Mouse (Mus musculus) neural tube, embryonic 12.5 days (tissue): Measurements from ENCODE around the gene Cntnap4. TPM values are rescaled to one million over a fixed set of nuclear protein-coding genes. Genes with fewer than 3 reads are reported as not detected.

ENCODE experiments used
- ATAC-seq: fragments of 200-750 bp; cut with Nextera tagmentation; 2 replicates; pipeline ENCODE4 v1.8.0; 2017; ENCODE audit warnings: low read depth, mild to moderate bottlenecking, moderate TSS enrichment, moderate library complexity; ENCODE audit not compliant: low FRiP score
- H3K27ac ChIP-seq: fragments of 300-500 bp; sonication (generic); 2 replicates; pipeline ENCODE4 v1.5.1; 2016
- H3K27me3 ChIP-seq: fragments of 300-500 bp; sonication (generic); replicated peaks from 2 replicates; pipeline ENCODE4 v1.6.1; 2016; ENCODE audit warnings: mild to moderate bottlenecking
- H3K36me3 ChIP-seq: fragments of 300-500 bp; sonication (generic); 2 replicates; pipeline ENCODE4 v1.6.1; 2016; ENCODE audit warnings: mild to moderate bottlenecking
- H3K4me1 ChIP-seq: fragments of 300-500 bp; sonication (generic); 2 replicates; pipeline ENCODE4 v1.6.1; 2016
- H3K4me2 ChIP-seq: fragments of 300-500 bp; sonication (generic); replicated peaks from 2 replicates; pipeline ENCODE4 v1.6.1; 2016; ENCODE audit warnings: mild to moderate bottlenecking
- H3K4me3 ChIP-seq: fragments of 300-500 bp; sonication (generic); 2 replicates; pipeline ENCODE4 v1.5.1; 2016
- H3K9ac ChIP-seq: fragments of 300-500 bp; sonication (generic); 2 replicates; pipeline ENCODE4 v1.6.1; 2016; ENCODE audit warnings: mild to moderate bottlenecking
- H3K9me3 ChIP-seq: fragments of 300-500 bp; sonication (generic); 2 replicates; pipeline ENCODE4 v1.6.1; 2016; ENCODE audit warnings: mild to moderate bottlenecking
- WGBS: fragments of 180-500 bp; shearing (Covaris S2); methylation state at CpG from one replicate; pipeline ENCODE4 v1.1.7; 2016; 5-methylcytosine and 5-hydroxymethylcytosine counted together
- polyA plus RNA-seq: library from polyadenylated mRNA; unstranded; fragments of >200 nt; fragmentation: Nextera tagmentation; extraction: Ambion mirVana; gene quantifications from 2 replicates; pipeline ENCODE4 v1.2.1, GENCODE M21; 2016

Cntnap4 gene
- polyA plus RNA-seq, 1 experiment from 2014 or later, result 5.3 TPM

- Histone ChIP-seq H3K27ac (no peak overlapping the region), H3K36me3 (no peaks in the 10 kb centered on the region), H3K4me3 (no peak overlapping the region), H3K9ac (no peak overlapping the region), H3K4me2 (no peak overlapping the region), H3K27me3 (no peaks in the 10 kb centered on the region), H3K4me1 (no peaks in the 10 kb centered on the region), H3K9me3 (no peaks in the 10 kb centered on the region)
- WGBS, result 88% methylated on average over 7 of the region's 7 CpGs
- no peak for ATAC-seq
Observed at GRCm38 (mm10) chr8:112628791-112629190, 58.9 kb downstream of the Cntnap4 start.

GRCm38 (mm10) chr8:112652657-112653056 is 82.8 kb downstream of the Cntnap4 start:
- no peaks in the 10 kb centered on the region for H3K9me3 ChIP-seq

GRCm38 (mm10) chr8:112653276-112653675 is 83.4 kb downstream of the Cntnap4 start:
- H3K4me2 ChIP-seq, result no peak overlapping the region
- no peak for ATAC-seq
- no peak overlapping the region for H3K4me3 ChIP-seq
- no peaks in the 10 kb centered on the region for H3K9me3 ChIP-seq
- H3K9ac ChIP-seq, result no peak overlapping the region
- 96% methylated on average over 1 of the region's 1 CpGs for WGBS
- no peaks in the 10 kb centered on the region for H3K4me1 ChIP-seq
- no peaks in the 10 kb centered on the region for H3K27me3 ChIP-seq
- no peak overlapping the region for H3K27ac ChIP-seq
- no peaks in the 10 kb centered on the region for H3K36me3 ChIP-seq

More at GRCm38 (mm10) chr8:112652657-112653056, 82.8 kb downstream of the Cntnap4 start:
- Histone ChIP-seq H3K27me3 (no peaks in the 10 kb centered on the region), H3K27ac (no peak overlapping the region), H3K4me1 (no peaks in the 10 kb centered on the region), H3K4me3 (no peak overlapping the region), H3K4me2 (no peak overlapping the region), H3K36me3 (no peaks in the 10 kb centered on the region), H3K9ac (no peak overlapping the region)
- 93% methylated on average over 4 of the region's 4 CpGs for WGBS
- ATAC-seq, result no peak

GRCm38 (mm10) chr8:112653994-112654393 is 84.2 kb downstream of the Cntnap4 start:
- 80% methylated on average over 3 of the region's 3 CpGs for WGBS

GRCm38 (mm10) chr8:112664067-112664466 is 94.2 kb downstream of the Cntnap4 start:
- 58% methylated on average over 3 of the region's 3 CpGs for WGBS
- no peak for ATAC-seq

More at GRCm38 (mm10) chr8:112653994-112654393, 84.2 kb downstream of the Cntnap4 start:
- Histone ChIP-seq H3K9ac (no peak overlapping the region), H3K4me3 (no peak overlapping the region), H3K27me3 (no peaks in the 10 kb centered on the region), H3K27ac (no peak overlapping the region), H3K9me3 (no peaks in the 10 kb centered on the region), H3K4me2 (no peak overlapping the region), H3K4me1 (no peaks in the 10 kb centered on the region), H3K36me3 (no peaks in the 10 kb centered on the region)
- no peak for ATAC-seq

GRCm38 (mm10) chr8:112674671-112675070 is 104.8 kb downstream of the Cntnap4 start:
- Histone ChIP-seq H3K9ac (no peak overlapping the region), H3K27me3 (no peaks in the 10 kb centered on the region), H3K36me3 (no peaks in the 10 kb centered on the region), H3K9me3 (no peaks in the 10 kb centered on the region), H3K4me2 (no peak overlapping the region), H3K4me3 (no peak overlapping the region), H3K27ac (no peak overlapping the region), H3K4me1 (no peaks in the 10 kb centered on the region)
- 74% methylated on average over 1 of the region's 1 CpGs for WGBS
- ATAC-seq, result no peak

More at GRCm38 (mm10) chr8:112664067-112664466, 94.2 kb downstream of the Cntnap4 start:
- no peaks in the 10 kb centered on the region for H3K9me3 ChIP-seq
- no peak overlapping the region for H3K4me3 ChIP-seq
- H3K9ac ChIP-seq, result no peak overlapping the region
- no peaks in the 10 kb centered on the region for H3K4me1 ChIP-seq
- H3K4me2 ChIP-seq, result no peak overlapping the region
- H3K36me3 ChIP-seq, result no peaks in the 10 kb centered on the region
- no peak overlapping the region for H3K27ac ChIP-seq
- no peaks in the 10 kb centered on the region for H3K27me3 ChIP-seq

- no peaks in the 10 kb centered on the region for H3K4me1 ChIP-seq
- no peaks in the 10 kb centered on the region for H3K36me3 ChIP-seq
- no peak overlapping the region for H3K27ac ChIP-seq
- no peaks in the 10 kb centered on the region for H3K9me3 ChIP-seq
- no peak overlapping the region for H3K4me2 ChIP-seq
- ATAC-seq, result no peak
- no peaks in the 10 kb centered on the region for H3K27me3 ChIP-seq
- 93% methylated on average over 9 of the region's 9 CpGs for WGBS
- H3K9ac ChIP-seq, result no peak overlapping the region
- H3K4me3 ChIP-seq, result no peak overlapping the region
Observed at GRCm38 (mm10) chr8:112681757-112682156, 111.9 kb downstream of the Cntnap4 start.

GRCm38 (mm10) chr8:112695708-112696107 is 125.9 kb downstream of the Cntnap4 start:
- Histone ChIP-seq H3K9me3 (no peaks in the 10 kb centered on the region), H3K4me1 (no peaks in the 10 kb centered on the region), H3K27me3 (no peaks in the 10 kb centered on the region), H3K36me3 (no peaks in the 10 kb centered on the region), H3K4me2 (no peak overlapping the region), H3K4me3 (no peak overlapping the region), H3K27ac (no peak overlapping the region), H3K9ac (no peak overlapping the region)
- ATAC-seq, result no peak

GRCm38 (mm10) chr8:112698141-112698540 is 128.3 kb downstream of the Cntnap4 start:
- H3K9me3 ChIP-seq, result no peaks in the 10 kb centered on the region
- H3K4me1 ChIP-seq, result no peaks in the 10 kb centered on the region

GRCm38 (mm10) chr8:112716982-112717381 is 147.1 kb downstream of the Cntnap4 start:
- H3K36me3 ChIP-seq, result no peaks in the 10 kb centered on the region
- no peak overlapping the region for H3K4me3 ChIP-seq
- ATAC-seq, result no peak
- no peak overlapping the region for H3K4me2 ChIP-seq
- no peak overlapping the region for H3K9ac ChIP-seq
- H3K27ac ChIP-seq, result no peak overlapping the region
- H3K27me3 ChIP-seq, result no peaks in the 10 kb centered on the region
- 69% methylated on average over 3 of the region's 3 CpGs for whole genome bisulfite sequencing
- H3K9me3 ChIP-seq, result no peaks in the 10 kb centered on the region
- no peaks in the 10 kb centered on the region for H3K4me1 ChIP-seq

More at GRCm38 (mm10) chr8:112698141-112698540, 128.3 kb downstream of the Cntnap4 start:
- H3K36me3 ChIP-seq, result no peaks in the 10 kb centered on the region
- no peak overlapping the region for H3K27ac ChIP-seq
- no peak overlapping the region for H3K4me2 ChIP-seq
- 84% methylated on average over 3 of the region's 3 CpGs for WGBS
- no peak for ATAC-seq
- no peak overlapping the region for H3K9ac ChIP-seq
- H3K4me3 ChIP-seq, result no peak overlapping the region
- no peaks in the 10 kb centered on the region for H3K27me3 ChIP-seq

GRCm38 (mm10) chr8:112724918-112725317 is 155.1 kb downstream of the Cntnap4 start:
- ATAC-seq, result no peak
- no peaks in the 10 kb centered on the region for H3K36me3 ChIP-seq
- H3K27me3 ChIP-seq, result no peaks in the 10 kb centered on the region
- no peaks in the 10 kb centered on the region for H3K9me3 ChIP-seq
- H3K4me3 ChIP-seq, result no peak overlapping the region
- 71% methylated on average over 9 of the region's 9 CpGs for WGBS
- no peaks in the 10 kb centered on the region for H3K4me1 ChIP-seq
- no peak overlapping the region for H3K27ac ChIP-seq
- H3K4me2 ChIP-seq, result no peak overlapping the region
- H3K9ac ChIP-seq, result no peak overlapping the region

- ATAC-seq, result no peak
- Histone ChIP-seq H3K4me2 (no peak overlapping the region), H3K9me3 (no peaks in the 10 kb centered on the region), H3K9ac (no peak overlapping the region), H3K4me1 (no peaks in the 10 kb centered on the region), H3K27ac (no peak overlapping the region), H3K27me3 (no peaks in the 10 kb centered on the region), H3K4me3 (no peak overlapping the region), H3K36me3 (no peaks in the 10 kb centered on the region)
- 87% methylated on average over 15 of the region's 15 CpGs for WGBS
Observed at GRCm38 (mm10) chr8:112730583-112731432, 161.0 kb downstream of the Cntnap4 start.

- H3K4me3 ChIP-seq, result no peak overlapping the region
- 90% methylated on average over 3 of the region's 3 CpGs for WGBS
Observed at GRCm38 (mm10) chr8:112735575-112735974, 165.7 kb downstream of the Cntnap4 start.

More at GRCm38 (mm10) chr8:112735575-112735974, 165.7 kb downstream of the Cntnap4 start:
- no peak overlapping the region for H3K4me2 ChIP-seq
- no peak overlapping the region for H3K27ac ChIP-seq
- ATAC-seq, result no peak
- no peaks in the 10 kb centered on the region for H3K9me3 ChIP-seq
- no peak overlapping the region for H3K9ac ChIP-seq
- H3K36me3 ChIP-seq, result no peaks in the 10 kb centered on the region
- no peaks in the 10 kb centered on the region for H3K4me1 ChIP-seq
- H3K27me3 ChIP-seq, result no peaks in the 10 kb centered on the region
